Mouse (Mus musculus): ENCODE measurements around the gene Aldh3b1. TPM values are rescaled to one million over a fixed set of nuclear protein-coding genes. Genes with fewer than 3 reads are reported as not detected.

Aldh3b1 gene
- polyA plus RNA-seq, 1 experiment from 2014 or later, result 2.7 TPM

DNA sequence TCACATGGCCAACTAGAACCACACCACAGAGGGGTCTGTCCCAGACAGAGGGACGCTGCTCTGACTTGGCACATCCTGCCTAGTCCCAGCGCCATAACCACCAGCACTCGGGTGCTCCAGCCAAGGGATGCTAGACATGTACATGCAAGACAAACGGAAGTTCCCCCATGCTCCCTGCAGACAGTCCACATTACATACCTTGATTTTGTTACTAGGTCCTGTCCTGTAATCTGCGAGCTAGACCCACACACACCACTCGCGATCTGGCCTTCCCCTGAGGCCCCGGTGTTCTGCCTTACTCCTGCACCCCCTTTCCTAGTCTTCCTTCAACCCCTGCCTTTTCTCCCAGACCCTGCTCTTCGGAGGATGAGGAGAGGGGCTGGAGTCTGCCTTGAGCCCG, 23.3 kb downstream of the Aldh3b1 start:
- Histone ChIP-seq H3K4me1 (peaks cover 47% of the 10 kb centered on the region), H3K4me3 (peak overlapping the region; percentile 74), H3K9me3 (no peaks in the 10 kb centered on the region), H3K27me3 (no peaks in the 10 kb centered on the region), H3K9ac (peak overlapping the region; percentile 66), H3K36me3 (peaks cover 61% of the 10 kb centered on the region), H3K4me2 (peak overlapping the region; percentile 83), H3K27ac (peak overlapping the region; percentile 77)
- no peak for ATAC-seq (ENCODE audit: insufficient number of reproducible peaks, low FRiP score, low TSS enrichment, low read depth)
- WGBS, result 16% methylated on average over 10 of the region's 10 CpGs

DNA sequence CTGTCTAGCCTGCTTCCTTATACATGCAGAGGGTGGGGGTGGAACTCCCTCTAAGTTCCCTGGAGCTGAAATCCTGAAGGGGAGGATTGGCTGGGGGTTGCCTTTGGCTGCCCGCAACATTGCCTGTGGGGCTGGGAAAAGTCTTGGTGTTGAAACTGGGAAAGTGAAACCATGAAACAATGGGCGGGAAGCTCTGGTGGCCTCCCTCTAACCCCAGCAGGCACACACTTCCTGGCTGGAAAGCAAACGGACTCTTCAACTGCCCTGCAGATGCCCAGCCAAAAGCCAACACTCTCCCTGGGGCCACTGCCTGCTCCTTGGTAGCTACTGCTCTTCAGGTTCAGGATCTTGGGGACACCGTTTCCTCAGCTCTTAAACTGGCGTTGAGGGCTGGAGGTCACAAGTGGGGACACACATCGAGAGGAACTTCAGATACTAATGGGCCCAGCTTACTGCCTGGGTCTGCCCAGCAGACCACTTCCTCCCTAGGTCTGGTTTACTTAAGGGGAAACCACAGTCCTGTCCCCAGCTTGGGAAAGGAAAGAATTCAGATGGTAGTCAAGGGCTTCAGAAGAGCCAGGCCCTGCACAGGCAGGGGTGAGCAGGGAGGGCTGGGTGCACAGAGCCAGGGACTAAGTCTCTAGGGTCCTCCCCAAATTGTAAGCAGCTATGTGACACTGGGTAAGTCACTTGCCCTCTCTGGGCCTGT, 24.2 kb downstream of the Aldh3b1 start:
- H3K4me1 ChIP-seq, result peaks cover 45% of the 10 kb centered on the region
- 0 out of 2 replicates have a peak overlapping the region, but pooled peaks have one; percentile 10 for H3K9ac ChIP-seq
- H3K27ac ChIP-seq, result peak overlapping the region; percentile 77
- H3K9me3 ChIP-seq, result no peaks in the 10 kb centered on the region
- H3K36me3 ChIP-seq, result peaks cover 55% of the 10 kb centered on the region
- peak overlapping the region; percentile 83 for H3K4me2 ChIP-seq
- WGBS, result 36% methylated on average over 6 of the region's 6 CpGs
- peak overlapping the region; percentile 74 for H3K4me3 ChIP-seq
- ATAC-seq (ENCODE audit: insufficient number of reproducible peaks, low FRiP score, low TSS enrichment, low read depth), result no peak
- H3K27me3 ChIP-seq, result no peaks in the 10 kb centered on the region

DNA sequence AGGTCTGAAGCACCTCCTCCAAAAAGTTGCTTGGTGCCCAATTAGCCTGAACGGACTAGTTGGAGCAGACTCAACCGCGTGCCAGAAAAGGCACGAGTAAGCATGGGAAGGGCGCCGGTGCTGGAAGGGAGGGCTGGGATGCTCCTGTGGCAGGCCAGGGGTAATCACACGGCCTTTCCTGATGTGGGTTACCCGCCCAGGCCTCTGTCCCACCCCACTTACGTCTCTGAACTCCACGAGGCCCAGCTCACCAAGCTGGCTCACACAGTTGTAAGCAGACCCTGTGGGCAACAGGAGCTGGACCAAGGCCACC, 25.3 kb downstream of the Aldh3b1 start:
- no peak for ATAC-seq (ENCODE audit: insufficient number of reproducible peaks, low FRiP score, low TSS enrichment, low read depth)
- Histone ChIP-seq H3K36me3 (peaks cover 52% of the 10 kb centered on the region), H3K9me3 (no peaks in the 10 kb centered on the region), H3K4me1 (peaks cover 42% of the 10 kb centered on the region), H3K27me3 (no peaks in the 10 kb centered on the region), H3K4me3 (no peak overlapping the region), H3K4me2 (no peak overlapping the region), H3K27ac (no peak overlapping the region), H3K9ac (no peak overlapping the region)
- WGBS, result 60% methylated on average over 10 of the region's 10 CpGs

DNA sequence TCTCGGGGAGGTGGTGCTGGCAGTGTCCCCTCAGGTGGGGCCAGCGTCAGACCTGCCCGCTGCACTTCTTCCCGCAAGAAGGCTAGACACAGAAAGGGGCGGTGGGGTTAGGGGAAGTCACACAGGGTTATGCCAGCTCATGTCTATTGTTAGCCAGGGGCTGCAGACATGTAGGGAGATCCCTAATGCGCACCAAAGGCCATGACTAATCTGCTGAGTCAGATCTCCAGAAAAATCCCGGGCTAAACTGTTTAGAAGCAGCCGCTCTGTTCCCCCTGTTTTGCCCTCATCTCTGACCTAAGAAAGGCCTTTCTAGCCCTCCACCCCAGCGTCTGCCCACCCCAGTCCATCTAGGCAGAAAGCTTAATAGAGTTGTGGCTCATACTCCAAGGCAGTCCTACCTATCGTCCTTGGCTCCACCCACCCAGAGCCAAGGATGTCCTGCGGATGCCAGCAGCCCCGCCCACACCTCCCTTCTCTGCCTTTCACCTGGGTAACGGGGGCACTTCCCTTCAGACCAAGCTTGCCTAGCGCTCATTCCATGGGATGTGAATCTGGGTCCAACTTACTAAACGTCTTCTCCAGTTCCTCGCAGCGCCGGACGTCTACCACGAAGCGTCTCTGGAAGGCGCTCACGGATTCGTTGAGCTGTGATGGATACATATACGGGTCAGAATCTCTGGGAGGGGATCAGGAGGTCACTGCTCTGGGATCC, 25.8 kb downstream of the Aldh3b1 start:
- Histone ChIP-seq H3K4me2 (no peak overlapping the region), H3K36me3 (peaks cover 52% of the 10 kb centered on the region), H3K9me3 (no peaks in the 10 kb centered on the region), H3K4me3 (no peak overlapping the region), H3K27me3 (no peaks in the 10 kb centered on the region), H3K4me1 (peaks cover 42% of the 10 kb centered on the region), H3K9ac (no peak overlapping the region), H3K27ac (no peak overlapping the region)
- ATAC-seq (ENCODE audit: insufficient number of reproducible peaks, low FRiP score, low TSS enrichment, low read depth), result no peak
- WGBS, result 74% methylated on average over 25 of the region's 25 CpGs

DNA sequence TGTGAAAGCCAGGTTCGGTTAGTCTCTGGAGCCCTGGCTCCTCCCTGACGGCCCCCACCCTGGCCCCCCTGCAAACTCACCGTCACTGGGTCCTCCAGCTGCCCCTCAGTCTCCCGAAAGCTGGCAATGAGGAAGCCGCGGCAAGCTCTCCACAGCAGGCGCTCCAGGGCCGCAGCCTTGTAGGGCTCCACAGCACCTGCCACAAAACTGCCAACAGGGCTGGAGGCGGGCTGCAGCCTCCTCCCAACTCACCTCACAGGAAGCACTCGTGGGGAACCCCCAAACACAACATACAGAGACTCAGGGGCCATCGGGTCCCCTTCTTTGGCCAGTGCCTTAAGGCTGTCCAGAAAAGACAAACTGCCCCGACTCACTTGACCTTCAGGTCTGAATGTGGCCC, 26.6 kb downstream of the Aldh3b1 start:
- Histone ChIP-seq H3K4me3 (no peak overlapping the region), H3K9ac (no peak overlapping the region), H3K36me3 (peaks cover 50% of the 10 kb centered on the region), H3K9me3 (no peaks in the 10 kb centered on the region), H3K27me3 (no peaks in the 10 kb centered on the region), H3K4me2 (no peak overlapping the region), H3K4me1 (peaks cover 39% of the 10 kb centered on the region), H3K27ac (no peak overlapping the region)
- no peak for ATAC-seq (ENCODE audit: insufficient number of reproducible peaks, low FRiP score, low TSS enrichment, low read depth)
- 83% methylated on average over 12 of the region's 12 CpGs for WGBS

DNA sequence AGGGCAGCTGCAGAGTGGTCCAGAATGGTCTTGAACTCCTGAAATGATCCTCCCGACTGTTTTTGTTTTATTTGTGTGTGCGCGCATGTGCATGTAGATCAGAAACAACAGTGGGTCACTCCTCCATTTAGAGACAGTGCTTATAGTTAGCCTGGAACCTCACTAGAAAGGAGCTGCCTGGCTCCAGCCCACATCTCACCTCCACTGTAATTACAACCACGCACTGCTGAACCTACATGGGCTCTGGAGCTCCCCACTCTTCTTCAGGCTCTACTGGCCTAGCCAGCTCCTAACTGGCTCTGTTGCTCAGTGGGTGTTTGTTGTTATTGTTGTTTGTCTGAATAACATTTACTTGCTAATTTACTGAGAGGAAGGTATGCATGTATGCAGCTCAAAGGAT, 30.0 kb downstream of the Aldh3b1 start:
- H3K36me3 ChIP-seq, result peaks cover 83% of the 10 kb centered on the region
- H3K4me2 ChIP-seq, result no peak overlapping the region
- no peak overlapping the region for H3K27ac ChIP-seq
- no peaks in the 10 kb centered on the region for H3K9me3 ChIP-seq
- WGBS, result 94% methylated on average over 4 of the region's 4 CpGs
- H3K27me3 ChIP-seq, result no peaks in the 10 kb centered on the region
- peaks cover 8% of the 10 kb centered on the region for H3K4me1 ChIP-seq
- H3K4me3 ChIP-seq, result no peak overlapping the region
- ATAC-seq (ENCODE audit: insufficient number of reproducible peaks, low FRiP score, low TSS enrichment, low read depth), result no peak
- H3K9ac ChIP-seq, result no peak overlapping the region

DNA sequence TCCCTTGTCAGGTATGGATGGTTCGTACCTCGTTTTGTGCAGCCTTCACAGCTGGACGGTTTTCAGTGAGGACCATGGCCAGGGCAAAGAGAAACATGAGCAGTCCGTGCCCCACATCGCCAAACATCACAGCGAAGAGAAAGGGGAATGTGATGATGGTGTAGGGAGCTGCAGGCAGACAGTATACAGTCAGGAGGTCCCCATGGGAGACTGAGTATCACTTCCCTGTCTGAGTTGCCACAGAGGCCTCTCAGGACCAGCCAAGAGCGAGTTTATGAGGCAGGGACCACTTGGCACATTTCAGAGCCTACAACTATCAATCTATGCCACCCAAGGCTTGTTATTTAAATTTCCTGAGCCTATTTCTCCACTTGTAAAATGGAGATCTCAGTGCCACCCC, 30.7 kb downstream of the Aldh3b1 start:
- no peak for ATAC-seq (ENCODE audit: insufficient number of reproducible peaks, low FRiP score, low TSS enrichment, low read depth)
- WGBS, result 85% methylated on average over 7 of the region's 7 CpGs

GRCm38 (mm10) chr19:3897557-3897956, 32.1 kb downstream of the Aldh3b1 start:
- ATAC-seq (ENCODE audit: insufficient number of reproducible peaks, low FRiP score, low TSS enrichment, low read depth), result no peak
- 93% methylated on average over 5 of the region's 5 CpGs for WGBS
- H3K36me3 ChIP-seq, result peaks cover 88% of the 10 kb centered on the region

More for the DNA sequence above, 30.7 kb downstream of the Aldh3b1 start:
- no peak overlapping the region for H3K9ac ChIP-seq
- no peaks in the 10 kb centered on the region for H3K9me3 ChIP-seq
- H3K36me3 ChIP-seq, result peaks cover 88% of the 10 kb centered on the region
- peaks cover 2% of the 10 kb centered on the region for H3K4me1 ChIP-seq
- no peak overlapping the region for H3K27ac ChIP-seq
- no peak overlapping the region for H3K4me3 ChIP-seq
- H3K27me3 ChIP-seq, result no peaks in the 10 kb centered on the region
- H3K4me2 ChIP-seq, result no peak overlapping the region

GRCm38 (mm10) chr19:3896208-3896607, 33.4 kb downstream of the Aldh3b1 start:
- no peak for ATAC-seq (ENCODE audit: insufficient number of reproducible peaks, low FRiP score, low TSS enrichment, low read depth)
- H3K27ac ChIP-seq, result no peak overlapping the region
- H3K4me1 ChIP-seq, result no peaks in the 10 kb centered on the region
- no peaks in the 10 kb centered on the region for H3K9me3 ChIP-seq
- no peak overlapping the region for H3K9ac ChIP-seq
- 90% methylated on average over 10 of the region's 10 CpGs for WGBS
- no peak overlapping the region for H3K4me2 ChIP-seq
- H3K4me3 ChIP-seq, result no peak overlapping the region
- H3K27me3 ChIP-seq, result no peaks in the 10 kb centered on the region
- peaks cover 88% of the 10 kb centered on the region for H3K36me3 ChIP-seq

More at GRCm38 (mm10) chr19:3897557-3897956, 32.1 kb downstream of the Aldh3b1 start:
- no peak overlapping the region for H3K9ac ChIP-seq
- H3K4me3 ChIP-seq, result no peak overlapping the region
- no peak overlapping the region for H3K4me2 ChIP-seq
- H3K9me3 ChIP-seq, result no peaks in the 10 kb centered on the region
- H3K27me3 ChIP-seq, result no peaks in the 10 kb centered on the region
- no peaks in the 10 kb centered on the region for H3K4me1 ChIP-seq
- no peak overlapping the region for H3K27ac ChIP-seq

- ATAC-seq (ENCODE audit: insufficient number of reproducible peaks, low FRiP score, low TSS enrichment, low read depth), result no peak
- Histone ChIP-seq H3K36me3 (peaks cover 95% of the 10 kb centered on the region), H3K4me3 (no peak overlapping the region), H3K4me1 (no peaks in the 10 kb centered on the region), H3K9me3 (no peaks in the 10 kb centered on the region), H3K27me3 (no peaks in the 10 kb centered on the region), H3K9ac (no peak overlapping the region), H3K27ac (no peak overlapping the region), H3K4me2 (no peak overlapping the region)
- 28% methylated on average over 3 of the region's 3 CpGs for WGBS
Observed at GRCm38 (mm10) chr19:3895171-3895631, 34.4 kb downstream of the Aldh3b1 start.

DNA sequence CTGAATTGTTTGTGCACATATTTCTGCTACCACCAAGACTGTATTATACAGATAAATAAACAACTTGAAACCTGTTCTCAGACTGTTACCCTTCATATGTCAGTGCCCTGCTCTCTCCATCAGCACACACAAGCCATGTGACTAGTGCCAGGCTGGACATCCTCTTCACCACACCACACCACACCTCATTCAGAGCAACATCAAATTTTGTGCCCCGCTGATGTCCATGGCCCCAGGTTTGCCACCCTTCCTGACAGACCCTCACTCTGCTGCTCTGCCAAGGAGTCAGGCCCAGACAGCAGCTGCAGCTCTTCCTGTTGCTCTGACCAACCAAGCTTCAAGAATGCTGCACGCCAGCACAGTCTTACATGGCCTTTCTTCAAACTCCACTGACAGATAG, 35.3 kb downstream of the Aldh3b1 start:
- Histone ChIP-seq H3K27ac (no peak overlapping the region), H3K36me3 (peaks cover 95% of the 10 kb centered on the region), H3K4me2 (no peak overlapping the region), H3K27me3 (no peaks in the 10 kb centered on the region), H3K9ac (no peak overlapping the region), H3K4me3 (no peak overlapping the region), H3K4me1 (no peaks in the 10 kb centered on the region), H3K9me3 (no peaks in the 10 kb centered on the region)
- ATAC-seq (ENCODE audit: insufficient number of reproducible peaks, low FRiP score, low TSS enrichment, low read depth), result no peak
- 89% methylated on average over 2 of the region's 2 CpGs for WGBS

- H3K27me3 ChIP-seq, result no peaks in the 10 kb centered on the region
- no peak overlapping the region for H3K9ac ChIP-seq
- H3K36me3 ChIP-seq, result peaks cover 94% of the 10 kb centered on the region
- no peaks in the 10 kb centered on the region for H3K4me1 ChIP-seq
- no peaks in the 10 kb centered on the region for H3K9me3 ChIP-seq
- WGBS, result 93% methylated on average over 4 of the region's 4 CpGs
- H3K4me3 ChIP-seq, result no peak overlapping the region
- H3K27ac ChIP-seq, result no peak overlapping the region
- H3K4me2 ChIP-seq, result no peak overlapping the region
- ATAC-seq (ENCODE audit: insufficient number of reproducible peaks, low FRiP score, low TSS enrichment, low read depth), result no peak
Observed at GRCm38 (mm10) chr19:3893545-3894116, 36.0 kb downstream of the Aldh3b1 start.

Data from limb, embryonic 15.5 days (tissue).